Mouse (Mus musculus): ENCODE results near the gene Unc13a. TPM values are rescaled to one million over a fixed set of nuclear protein-coding genes. Genes with fewer than 3 reads are reported as not detected.

Gene Unc13a
- polyA plus RNA-seq, 1 experiment = 1.5 TPM

DNA sequence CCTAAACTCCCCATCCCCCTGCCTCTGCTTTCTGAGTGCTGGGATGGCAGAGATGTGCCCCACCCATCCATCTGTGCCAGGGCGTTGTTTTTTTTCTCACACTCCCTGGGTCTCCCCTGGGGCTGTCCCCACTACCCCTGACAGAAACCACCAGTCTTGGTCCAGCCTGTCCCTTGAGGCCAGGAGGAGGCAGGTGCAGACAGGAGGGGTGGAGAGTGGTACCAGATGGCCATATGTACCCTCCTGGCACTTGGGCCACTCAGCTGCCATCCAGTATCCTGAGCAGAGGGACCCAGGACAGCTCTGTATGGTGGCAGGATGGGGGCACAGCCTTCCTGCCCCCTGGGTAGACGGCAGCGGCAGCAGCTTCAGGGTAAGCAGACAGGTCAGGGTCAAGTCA is 74.1 kb downstream of the Unc13a start, which contains the start of gene Fam129c:
Fam129c (plus strand) TSS at position 198 of the 400 bp plus-strand sequence.
- TF ChIP-seq FOSL1 (IDR thresholded peaks at IDR 0.05; ENCODE audit: insufficient read depth, low read length, poor library complexity, severe bottlenecking) (no peak), MAX (IDR thresholded peaks at IDR 0.05) (no peak), CEBPB (IDR thresholded peaks at IDR 0.05; ENCODE audit: low read depth) (no peak), MYOG (IDR thresholded peaks at IDR 0.05; ENCODE audit: control insufficient read depth, extremely low read depth, insufficient read length) (no peak), USF1 (IDR thresholded peaks at IDR 0.05; ENCODE audit: low read depth) (no peak), CTCF (IDR thresholded peaks at IDR 0.05; ENCODE audit: control insufficient read depth, insufficient read depth, insufficient read length) (no peak), MYOD1 (IDR thresholded peaks at IDR 0.05; ENCODE audit: control insufficient read depth, insufficient read length, low read depth) (no peak)
- peaks cover 10% of the 10 kb centered on the region for H3K79me3 ChIP-seq (ENCODE audit: low read depth)

DNA sequence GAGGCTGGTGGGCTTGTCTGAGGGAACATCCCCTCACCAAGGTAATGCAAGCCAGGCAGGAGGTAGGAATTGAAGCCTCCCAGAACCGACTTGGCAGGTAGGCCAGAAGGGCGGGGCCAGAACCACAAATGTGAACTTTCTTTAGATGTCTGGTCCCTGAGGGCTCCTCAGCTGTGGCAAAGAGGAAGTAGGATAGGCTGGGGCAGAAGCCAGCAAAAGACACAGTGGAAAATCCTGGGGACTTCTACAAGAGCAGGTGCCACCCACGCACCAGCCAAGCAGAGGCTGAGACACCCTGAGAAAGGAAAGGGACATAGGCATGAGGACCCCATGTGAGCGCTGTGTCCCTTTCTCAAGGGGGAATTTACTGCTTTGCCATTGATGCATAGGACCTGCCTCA is 74.8 kb downstream of the Unc13a start:
- Histone ChIP-seq H3K4me3 (ENCODE audit: insufficient read depth, poor library complexity, severe bottlenecking) (no peak overlapping the region), H3K79me3 (ENCODE audit: low read depth) (peaks cover 10% of the 10 kb centered on the region), H3K79me2 (ENCODE audit: control insufficient read depth, insufficient read depth) (peaks cover 22% of the 10 kb centered on the region), H3K36me3 (ENCODE audit: control insufficient read depth, insufficient read depth) (peaks cover 3% of the 10 kb centered on the region), H3K27me3 (ENCODE audit: control insufficient read depth, insufficient read depth, insufficient read length) (no peaks in the 10 kb centered on the region), H3ac (ENCODE audit: control insufficient read depth, insufficient read length, low read depth) (no peak overlapping the region)
- TF ChIP-seq CEBPB (IDR thresholded peaks at IDR 0.05; ENCODE audit: low read depth) = no peak
- TF ChIP-seq MYOG (IDR thresholded peaks at IDR 0.05; ENCODE audit: control insufficient read depth, extremely low read depth, insufficient read length) = no peak
- no peak for TF ChIP-seq CTCF (IDR thresholded peaks at IDR 0.05; ENCODE audit: control insufficient read depth, insufficient read depth, insufficient read length)
- no peak for TF ChIP-seq MYOD1 (IDR thresholded peaks at IDR 0.05; ENCODE audit: control insufficient read depth, insufficient read length, low read depth)
- TF ChIP-seq MAX (IDR thresholded peaks at IDR 0.05) = no peak
- TF ChIP-seq FOSL1 (IDR thresholded peaks at IDR 0.05; ENCODE audit: insufficient read depth, low read length, poor library complexity, severe bottlenecking) = no peak
- TF ChIP-seq USF1 (IDR thresholded peaks at IDR 0.05; ENCODE audit: low read depth) = no peak

More for the DNA sequence above, 74.1 kb downstream of the Unc13a start, which contains the start of gene Fam129c:
- Histone ChIP-seq H3K4me3 (ENCODE audit: insufficient read depth, poor library complexity, severe bottlenecking) (no peak within 1 kb of the TSS), H3K27me3 (ENCODE audit: control insufficient read depth, insufficient read depth, insufficient read length) (no peaks in the 10 kb centered on the region), H3K79me2 (ENCODE audit: control insufficient read depth, insufficient read depth) (peaks cover 16% of the 10 kb centered on the region), H3ac (ENCODE audit: control insufficient read depth, insufficient read length, low read depth) (peak within 1 kb of the TSS; percentile 28), H3K36me3 (ENCODE audit: control insufficient read depth, insufficient read depth) (peaks cover 3% of the 10 kb centered on the region)

DNA sequence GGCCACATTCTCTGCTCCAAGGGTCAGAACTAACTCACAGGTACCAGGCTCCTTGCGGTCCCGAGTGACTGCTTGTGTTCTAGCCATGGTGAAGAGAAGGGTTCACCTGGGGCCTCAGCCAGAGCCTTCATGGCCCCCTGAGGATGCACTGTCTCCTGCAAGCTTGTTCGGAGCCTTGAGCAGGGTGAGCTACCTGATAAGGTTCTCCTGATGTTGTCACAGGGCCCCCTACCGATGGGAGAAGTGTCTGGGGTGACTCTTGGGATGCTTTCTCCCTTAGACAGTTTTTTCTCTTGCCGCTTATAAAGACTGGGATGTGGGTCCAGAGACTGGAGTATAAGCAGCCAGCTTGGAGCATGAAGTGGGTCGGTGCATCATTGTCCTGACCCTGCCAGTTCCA is 75.2 kb downstream of the Unc13a start:
- TF ChIP-seq FOSL1 (IDR thresholded peaks at IDR 0.05; ENCODE audit: insufficient read depth, low read length, poor library complexity, severe bottlenecking) = no peak
- TF ChIP-seq USF1 (IDR thresholded peaks at IDR 0.05; ENCODE audit: low read depth) = no peak
- no peak for TF ChIP-seq CEBPB (IDR thresholded peaks at IDR 0.05; ENCODE audit: low read depth)
- TF ChIP-seq MAX (IDR thresholded peaks at IDR 0.05) = no peak
- no peak for TF ChIP-seq MYOD1 (IDR thresholded peaks at IDR 0.05; ENCODE audit: control insufficient read depth, insufficient read length, low read depth)
- no peak for TF ChIP-seq MYOG (IDR thresholded peaks at IDR 0.05; ENCODE audit: control insufficient read depth, extremely low read depth, insufficient read length)
- TF ChIP-seq CTCF (IDR thresholded peaks at IDR 0.05; ENCODE audit: control insufficient read depth, insufficient read depth, insufficient read length) = no peak
- H3K4me3 ChIP-seq (ENCODE audit: insufficient read depth, poor library complexity, severe bottlenecking) = no peak overlapping the region
- no peaks in the 10 kb centered on the region for H3K27me3 ChIP-seq (ENCODE audit: control insufficient read depth, insufficient read depth, insufficient read length)
- peaks cover 10% of the 10 kb centered on the region for H3K79me3 ChIP-seq (ENCODE audit: low read depth)
- H3K79me2 ChIP-seq (ENCODE audit: control insufficient read depth, insufficient read depth) = peaks cover 22% of the 10 kb centered on the region
- H3ac ChIP-seq (ENCODE audit: control insufficient read depth, insufficient read length, low read depth) = no peak overlapping the region
- H3K36me3 ChIP-seq (ENCODE audit: control insufficient read depth, insufficient read depth) = peaks cover 3% of the 10 kb centered on the region

DNA sequence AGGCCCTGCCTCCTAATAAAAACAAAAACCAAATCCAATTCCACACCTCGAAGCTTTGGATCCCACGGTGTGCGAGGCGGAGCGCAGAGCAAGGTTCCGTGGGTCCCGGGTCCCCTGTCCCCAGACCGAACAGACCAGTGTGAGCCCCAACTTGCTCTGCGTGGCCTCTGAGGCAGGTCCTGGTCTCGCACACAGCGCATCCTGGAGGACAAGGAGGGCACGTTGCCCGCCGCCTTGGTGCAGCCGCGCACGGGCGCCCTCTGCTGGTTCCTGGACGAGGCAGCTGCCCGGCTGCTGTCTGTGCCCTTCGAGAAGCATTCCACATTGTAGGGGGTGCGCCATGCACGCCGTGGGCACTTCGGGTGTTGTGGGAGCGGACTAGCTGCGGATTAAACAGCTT is 75.7 kb downstream of the Unc13a start:
- Histone ChIP-seq H3ac (ENCODE audit: control insufficient read depth, insufficient read length, low read depth) (no peak overlapping the region), H3K4me3 (ENCODE audit: insufficient read depth, poor library complexity, severe bottlenecking) (no peak overlapping the region), H3K79me2 (ENCODE audit: control insufficient read depth, insufficient read depth) (peaks cover 22% of the 10 kb centered on the region), H3K79me3 (ENCODE audit: low read depth) (peaks cover 10% of the 10 kb centered on the region), H3K36me3 (ENCODE audit: control insufficient read depth, insufficient read depth) (peaks cover 3% of the 10 kb centered on the region), H3K27me3 (ENCODE audit: control insufficient read depth, insufficient read depth, insufficient read length) (no peaks in the 10 kb centered on the region)
- peak; percentile 99 for TF ChIP-seq CTCF (IDR thresholded peaks at IDR 0.05; ENCODE audit: control insufficient read depth, insufficient read depth, insufficient read length)
- TF ChIP-seq FOSL1 (IDR thresholded peaks at IDR 0.05; ENCODE audit: insufficient read depth, low read length, poor library complexity, severe bottlenecking) = no peak
- TF ChIP-seq MAX (IDR thresholded peaks at IDR 0.05) = peak; percentile 16

DNA sequence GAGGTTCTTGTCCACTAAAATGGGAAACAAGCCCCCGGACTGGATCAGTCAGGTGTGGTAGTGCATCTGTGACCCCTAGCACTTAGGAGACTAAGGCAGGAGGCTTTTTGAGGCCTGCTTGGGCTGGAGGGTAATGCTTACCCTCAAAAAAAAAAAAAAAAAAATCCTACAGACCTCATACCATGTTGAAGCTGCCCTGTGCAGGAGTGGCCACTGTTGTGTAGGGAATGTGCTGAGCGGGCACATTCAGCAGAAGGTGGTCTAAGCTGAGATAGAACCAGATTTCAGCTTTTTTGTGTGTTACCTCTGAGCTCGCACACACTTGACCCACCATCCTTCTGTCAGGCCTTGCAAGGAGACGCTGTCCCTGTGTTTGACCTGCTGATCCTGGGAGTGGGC is 77.2 kb downstream of the Unc13a start:
- Histone ChIP-seq H3K27me3 (ENCODE audit: control insufficient read depth, insufficient read depth, insufficient read length) (no peaks in the 10 kb centered on the region), H3K79me3 (ENCODE audit: low read depth) (peaks cover 10% of the 10 kb centered on the region), H3ac (ENCODE audit: control insufficient read depth, insufficient read length, low read depth) (no peak overlapping the region), H3K36me3 (ENCODE audit: control insufficient read depth, insufficient read depth) (peaks cover 3% of the 10 kb centered on the region), H3K4me3 (ENCODE audit: insufficient read depth, poor library complexity, severe bottlenecking) (no peak overlapping the region), H3K79me2 (ENCODE audit: control insufficient read depth, insufficient read depth) (peaks cover 22% of the 10 kb centered on the region)
- TF ChIP-seq CTCF (IDR thresholded peaks at IDR 0.05; ENCODE audit: control insufficient read depth, insufficient read depth, insufficient read length) (no peak), MAX (IDR thresholded peaks at IDR 0.05) (no peak), USF1 (IDR thresholded peaks at IDR 0.05; ENCODE audit: low read depth) (no peak), CEBPB (IDR thresholded peaks at IDR 0.05; ENCODE audit: low read depth) (no peak), FOSL1 (IDR thresholded peaks at IDR 0.05; ENCODE audit: insufficient read depth, low read length, poor library complexity, severe bottlenecking) (no peak), MYOD1 (IDR thresholded peaks at IDR 0.05; ENCODE audit: control insufficient read depth, insufficient read length, low read depth) (no peak), MYOG (IDR thresholded peaks at IDR 0.05; ENCODE audit: control insufficient read depth, extremely low read depth, insufficient read length) (no peak)
